Mouse (Mus musculus): ENCODE measurements at regions not wholly inside any gene's neighbourhood (a gene's known extent, or its start where the extent isn't known, plus 50 kb on each side); places are given as distances from the start of the nearest gene placed in this dataset.

DNA sequence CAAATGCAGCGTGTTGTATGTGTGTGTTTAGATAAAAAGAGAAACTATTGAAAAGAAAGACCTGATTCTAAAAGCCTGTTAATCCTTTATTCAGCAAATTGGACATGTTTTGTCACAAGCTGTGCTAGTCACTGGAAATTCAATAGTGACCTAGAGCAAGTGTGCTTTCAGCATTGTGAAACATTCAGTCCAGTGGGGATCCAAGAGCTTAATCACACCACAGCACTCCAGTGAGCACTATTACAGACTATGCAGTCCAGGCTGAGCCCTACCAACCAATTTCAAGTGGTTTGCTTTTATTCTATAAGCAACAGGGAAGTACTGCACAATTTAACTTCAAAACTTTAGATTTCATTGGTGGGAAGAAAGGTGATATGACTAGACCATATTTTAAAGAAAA is 140.5 kb downstream of the Tpm3-rs7 start:
- TF ChIP-seq ZNF384 (IDR thresholded peaks at IDR 0.05; ENCODE audit: low read depth, low read length), result no peak
- no peak for TF ChIP-seq CHD2 (IDR thresholded peaks at IDR 0.05; ENCODE audit: low read depth, low read length)

All from ES-E14 (cell line).